Mouse (Mus musculus): ENCODE measurements around the gene Tlcd2. TPM values are rescaled to one million over a fixed set of nuclear protein-coding genes. Genes with fewer than 3 reads are reported as not detected.

The Tlcd2 gene
- total and polyA plus RNA-seq, 3 experiments, result 0.40 to 0.81 TPM; not detected in 1

DNA sequence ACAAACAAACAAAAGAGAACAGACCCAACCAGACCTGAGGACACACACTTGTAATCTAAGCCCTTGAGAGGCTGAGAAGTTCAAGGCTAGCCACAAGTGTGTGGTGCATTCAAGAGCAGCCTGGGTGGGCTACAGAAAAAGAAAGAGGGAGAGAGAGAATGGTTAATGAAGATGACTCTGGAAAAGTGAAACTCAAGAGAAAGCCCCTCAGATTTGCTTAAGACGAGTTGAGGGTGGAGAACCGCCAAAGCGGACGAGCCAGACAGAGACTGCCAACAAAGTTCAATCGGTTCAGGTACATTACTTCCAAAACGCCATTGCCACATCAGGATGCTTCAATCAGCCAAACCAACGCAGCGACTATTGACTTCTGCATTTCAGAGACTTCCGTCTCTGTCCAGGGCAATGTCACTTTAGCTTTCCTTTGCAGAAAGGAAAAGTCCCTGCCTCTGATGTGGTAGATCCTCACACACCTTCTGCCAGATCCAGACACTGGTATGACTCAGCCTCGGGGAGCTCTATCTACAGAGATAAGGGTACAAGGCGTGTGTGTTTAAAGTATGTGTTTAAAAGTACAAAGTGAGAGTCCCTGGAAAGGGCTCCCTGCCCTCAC lies 11.1 kb downstream of the Tlcd2 start:
- H3K27ac ChIP-seq (ENCODE audit: insufficient read depth, low read depth), result no peak overlapping the region
- in situ Hi-C loops (cut with MboI; ENCODE audit: low pct_ligation_motif_present, low pct_unique_long_range_greater_than_20kb, low sequenced_read_pairs), result no loop called here
- dilution Hi-C loops (cut with MboI; ENCODE audit: extremely low pct_ligation_motif_present, extremely low pct_unique_long_range_greater_than_20kb, low sequenced_read_pairs), result no loop called here
- DNase-seq (ENCODE audit: extremely low read depth), result no peak
- H3K4me1 ChIP-seq (ENCODE audit: control insufficient read depth in 1 of 2, insufficient read depth in 2 of 2), result peaks cover 2 to 16% of the 10 kb centered on the region in 2 experiments; a peak in 1 of 4 replicates
- peak overlapping the region; percentile 56 for H3K4me2 ChIP-seq (ENCODE audit: insufficient read depth, low read depth, poor library complexity, severe bottlenecking)
- no peak overlapping the region for H3K4me3 ChIP-seq (replicated peaks in 1 of 3; ENCODE audit: low read depth in 2 of 3, low read length in 2 of 3, poor library complexity in 1 of 3)
- no peaks in the 10 kb centered on the region for H3K79me2 ChIP-seq (replicated peaks; ENCODE audit: control insufficient read depth, extremely low read depth, insufficient read depth, poor library complexity, severe bottlenecking)
- TF ChIP-seq NRF1 (IDR thresholded peaks at IDR 0.05; ENCODE audit: low read depth, low read length) (no peak), JUN (IDR thresholded peaks at IDR 0.05; ENCODE audit: insufficient read depth, low read depth, low read length) (no peak), NELFE (IDR thresholded peaks at IDR 0.05; ENCODE audit: low read depth, low read length) (no peak), BHLHE40 (IDR thresholded peaks at IDR 0.05; ENCODE audit: low read depth, low read length) (no peak), JUND (conservative IDR thresholded peaks at IDR 0.05; ENCODE audit: low read depth, low read length) (no peak), PAX5 (IDR thresholded peaks at IDR 0.05; ENCODE audit: low read length) (no peak), ZMIZ1 (IDR thresholded peaks at IDR 0.05; ENCODE audit: low read depth, low read length) (no peak), TCF12 (IDR thresholded peaks at IDR 0.05; ENCODE audit: low read depth, low read length) (no peak), USF1 (IDR thresholded peaks at IDR 0.05; ENCODE audit: low read depth, low read length) (no peak), UBTF (IDR thresholded peaks at IDR 0.05; ENCODE audit: low read depth, low read length) (no peak), SMC3 (IDR thresholded peaks at IDR 0.05; ENCODE audit: low read depth, low read length) (no peak), POLR2A (IDR thresholded peaks at IDR 0.05; ENCODE audit: low read depth, low read length) (no peak), ZC3H11A (IDR thresholded peaks at IDR 0.05; ENCODE audit: low read depth, low read length) (no peak), ELF1 (IDR thresholded peaks at IDR 0.05; ENCODE audit: low read depth, low read length) (no peak), HCFC1 (IDR thresholded peaks at IDR 0.05; ENCODE audit: low read depth, low read length) (no peak), CHD1 (IDR thresholded peaks at IDR 0.05; ENCODE audit: low read depth, low read length) (no peak)
- H3K9me3 ChIP-seq (replicated peaks; ENCODE audit: low read length), result peaks cover 3% of the 10 kb centered on the region
- H3K36me3 ChIP-seq (replicated peaks in 1 of 2; ENCODE audit: control insufficient read depth in 1 of 2, insufficient read depth in 1 of 2, low read length in 1 of 2), result no peaks in the 10 kb centered on the region
- H3K9ac ChIP-seq (ENCODE audit: insufficient read depth, low read depth), result 0 out of 2 replicates have a peak overlapping the region, but pooled peaks have one; percentile 5
- H3K27me3 ChIP-seq (replicated peaks), result no peaks in the 10 kb centered on the region

DNA sequence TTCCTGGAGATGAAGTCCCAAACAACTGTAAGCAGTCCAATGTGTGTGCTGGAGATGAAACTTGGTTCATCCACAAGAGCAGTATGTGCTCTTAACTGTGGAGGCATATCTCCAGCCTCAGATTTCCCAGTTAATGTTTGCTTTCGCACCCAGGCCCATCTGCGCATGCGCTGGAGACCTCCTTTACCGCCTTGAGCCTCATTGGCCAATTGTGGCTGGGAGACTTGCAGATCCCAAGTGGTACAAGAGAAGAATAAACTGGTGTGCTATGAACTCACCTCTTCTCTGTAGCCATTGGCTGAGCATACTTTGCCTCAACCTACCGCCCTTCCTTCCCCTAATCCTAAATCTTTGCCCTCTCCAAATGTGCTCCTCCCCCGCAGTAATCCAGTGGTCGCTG lies 11.9 kb downstream of the Tlcd2 start:
- dilution Hi-C loops (cut with MboI; ENCODE audit: extremely low pct_ligation_motif_present, extremely low pct_unique_long_range_greater_than_20kb, low sequenced_read_pairs), result no loop called here
- Histone ChIP-seq H3K4me2 (ENCODE audit: insufficient read depth, low read depth, poor library complexity, severe bottlenecking) (no peak overlapping the region), H3K4me1 (ENCODE audit: control insufficient read depth in 1 of 2, insufficient read depth in 2 of 2) (peaks cover 2 to 13% of the 10 kb centered on the region in 2 experiments; a peak in 1 of 4 replicates), H3K27me3 (replicated peaks) (no peaks in the 10 kb centered on the region), H3K36me3 (replicated peaks in 1 of 2; ENCODE audit: control insufficient read depth in 1 of 2, insufficient read depth in 1 of 2, low read length in 1 of 2) (no peaks in the 10 kb centered on the region), H3K4me3 (replicated peaks in 1 of 3; ENCODE audit: low read depth in 2 of 3, low read length in 2 of 3, poor library complexity in 1 of 3) (no peak overlapping the region), H3K9me3 (replicated peaks; ENCODE audit: low read length) (peaks cover 3% of the 10 kb centered on the region), H3K79me2 (replicated peaks; ENCODE audit: control insufficient read depth, extremely low read depth, insufficient read depth, poor library complexity, severe bottlenecking) (no peaks in the 10 kb centered on the region), H3K27ac (ENCODE audit: insufficient read depth, low read depth) (no peak overlapping the region), H3K9ac (ENCODE audit: insufficient read depth, low read depth) (no peak overlapping the region)
- no peak for TF ChIP-seq ZC3H11A (IDR thresholded peaks at IDR 0.05; ENCODE audit: low read depth, low read length)
- no peak for TF ChIP-seq E2F4 (IDR thresholded peaks at IDR 0.05; ENCODE audit: insufficient replicate concordance, low read depth, low read length)
- TF ChIP-seq TCF12 (IDR thresholded peaks at IDR 0.05; ENCODE audit: low read depth, low read length), result no peak
- TF ChIP-seq UBTF (IDR thresholded peaks at IDR 0.05; ENCODE audit: low read depth, low read length), result no peak
- TF ChIP-seq PAX5 (IDR thresholded peaks at IDR 0.05; ENCODE audit: low read length), result no peak
- no peak for TF ChIP-seq CTCF (conservative IDR thresholded peaks at IDR 0.05 in 1 of 2, IDR thresholded peaks at IDR 0.05 in 1 of 2; ENCODE audit: low read depth in 2 of 2, low read length in 2 of 2)
- TF ChIP-seq POLR2AphosphoS2 (IDR thresholded peaks at IDR 0.05; ENCODE audit: low read depth, low read length), result no peak
- DNase-seq (ENCODE audit: extremely low read depth), result no peak
- in situ Hi-C loops (cut with MboI; ENCODE audit: low pct_ligation_motif_present, low pct_unique_long_range_greater_than_20kb, low sequenced_read_pairs), result no loop called here
